Mouse (Mus musculus): ENCODE measurements around the gene Slc22a1. TPM values are rescaled to one million over a fixed set of nuclear protein-coding genes. Genes with fewer than 3 reads are reported as not detected.
A peak's percentile ranks its signal among the peaks of the same experiment; 100 is the strongest.

The Slc22a1 gene
- total and polyA plus RNA-seq, 3 experiments = 2.7 to 10.8 (median 7.9) TPM

DNA sequence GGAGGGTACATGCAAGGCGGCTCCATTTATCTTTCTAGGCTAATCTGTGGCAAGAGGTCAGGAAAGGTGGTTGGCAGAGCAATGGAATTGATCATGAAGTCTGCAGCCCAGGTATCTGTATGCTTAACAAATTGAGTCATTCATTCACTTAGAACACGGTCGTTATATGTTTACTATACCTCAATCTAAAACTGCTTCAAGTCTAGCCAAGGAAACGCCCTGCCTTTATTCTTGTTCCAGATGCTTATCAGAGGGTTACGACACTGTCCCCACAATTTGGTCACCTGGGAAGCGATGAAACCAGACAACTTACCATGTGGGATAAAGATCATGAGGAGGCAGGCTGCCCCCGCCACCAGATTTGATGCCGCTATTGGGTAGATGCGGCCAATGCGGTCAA is 16.4 kb downstream of the Slc22a1 start:
- Histone ChIP-seq H3K4me3 (no peak overlapping the region), H3K79me2 (replicated peaks; ENCODE audit: control insufficient read depth, insufficient read depth, low read length) (no peaks in the 10 kb centered on the region), H3K36me3 (ENCODE audit: control insufficient read depth, insufficient read depth, low read length) (no peaks in the 10 kb centered on the region), H3K4me1 (ENCODE audit: control insufficient read depth, insufficient read depth, low read length) (no peaks in the 10 kb centered on the region), H3K9ac (ENCODE audit: low read depth, low read length) (no peak overlapping the region), H3K27me3 (ENCODE audit: control insufficient read depth, insufficient read depth, low read length) (no peaks in the 10 kb centered on the region), H3K27ac (no peak overlapping the region)
- TF ChIP-seq CTCF (IDR thresholded peaks at IDR 0.05) (no peak), POLR2A (IDR thresholded peaks at IDR 0.05; ENCODE audit: insufficient read depth, low read depth, low read length) (no peak), EP300 (IDR thresholded peaks at IDR 0.05; ENCODE audit: insufficient read depth, low read depth, low read length) (no peak)
- intact Hi-C loops (cut with DNase I) = loop anchor here (5.0 kb wide), 1 partner anchor 97 kb away; no protein-coding TSS in a partner anchor
- no peak for DNase-seq
- WGBS = 88% methylated on average over 10 of the region's 10 CpGs

DNA sequence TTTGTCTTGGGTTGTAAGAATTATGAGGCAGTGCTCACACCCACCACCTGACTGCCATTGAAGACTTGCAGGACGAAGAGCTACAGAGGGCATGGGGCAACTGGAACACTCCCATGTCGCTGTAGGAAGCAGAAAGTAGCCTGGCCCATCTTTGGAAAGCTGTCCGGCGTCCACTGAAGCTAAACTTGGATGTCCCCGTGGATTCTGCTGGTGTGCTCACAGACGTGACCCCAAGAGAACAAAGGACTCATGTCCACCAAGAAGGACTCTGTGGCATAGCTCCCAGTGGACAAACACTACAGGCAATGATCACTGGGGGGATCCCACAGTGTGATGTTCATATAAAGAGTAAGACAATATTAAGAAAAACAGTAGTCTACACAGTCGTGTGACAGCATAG is 16.8 kb downstream of the Slc22a1 start:
- intact Hi-C loops (cut with DNase I) = loop anchor here (5.0 kb wide), 1 partner anchor 96 kb away; no protein-coding TSS in a partner anchor
- no peaks in the 10 kb centered on the region for H3K79me2 ChIP-seq (replicated peaks; ENCODE audit: control insufficient read depth, insufficient read depth, low read length)
- no peaks in the 10 kb centered on the region for H3K27me3 ChIP-seq (ENCODE audit: control insufficient read depth, insufficient read depth, low read length)
- H3K4me3 ChIP-seq = no peak overlapping the region
- H3K9ac ChIP-seq (ENCODE audit: low read depth, low read length) = no peak overlapping the region
- no peaks in the 10 kb centered on the region for H3K36me3 ChIP-seq (ENCODE audit: control insufficient read depth, insufficient read depth, low read length)
- 81% methylated on average over 7 of the region's 7 CpGs for WGBS
- TF ChIP-seq CTCF (IDR thresholded peaks at IDR 0.05) (no peak), EP300 (IDR thresholded peaks at IDR 0.05; ENCODE audit: insufficient read depth, low read depth, low read length) (no peak), POLR2A (IDR thresholded peaks at IDR 0.05; ENCODE audit: insufficient read depth, low read depth, low read length) (no peak)
- H3K4me1 ChIP-seq (ENCODE audit: control insufficient read depth, insufficient read depth, low read length) = no peaks in the 10 kb centered on the region
- no peak overlapping the region for H3K27ac ChIP-seq
- no peak for DNase-seq

DNA sequence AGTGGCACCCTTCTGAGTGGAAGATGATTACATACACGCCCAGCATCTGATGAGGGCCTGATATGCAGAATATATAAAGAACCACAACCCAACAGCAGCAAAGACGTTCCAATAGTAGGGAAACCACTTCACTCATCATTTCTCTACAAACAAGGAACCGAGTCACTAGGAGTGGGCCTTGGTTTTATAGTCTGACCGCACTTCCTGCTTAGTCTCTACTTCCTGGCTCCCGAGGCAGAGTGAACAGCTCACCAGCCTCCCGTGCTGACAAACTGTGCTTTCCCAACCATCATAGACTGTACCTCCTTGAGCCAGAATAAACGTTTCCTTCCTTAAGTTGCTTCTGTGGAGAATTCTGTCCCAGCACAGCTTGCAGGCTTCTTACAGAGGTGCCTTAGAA is 19.8 kb downstream of the Slc22a1 start:
- TF ChIP-seq POLR2A (IDR thresholded peaks at IDR 0.05; ENCODE audit: insufficient read depth, low read depth, low read length) (no peak), EP300 (IDR thresholded peaks at IDR 0.05; ENCODE audit: insufficient read depth, low read depth, low read length) (no peak), CTCF (IDR thresholded peaks at IDR 0.05) (no peak)
- no peak overlapping the region for H3K9ac ChIP-seq (ENCODE audit: low read depth, low read length)
- H3K4me1 ChIP-seq (ENCODE audit: control insufficient read depth, insufficient read depth, low read length) = peaks cover 4% of the 10 kb centered on the region
- no peaks in the 10 kb centered on the region for H3K36me3 ChIP-seq (ENCODE audit: control insufficient read depth, insufficient read depth, low read length)
- H3K27me3 ChIP-seq (ENCODE audit: control insufficient read depth, insufficient read depth, low read length) = no peaks in the 10 kb centered on the region
- intact Hi-C loops (cut with DNase I) = loop anchor here (5.0 kb wide), 1 partner anchor 94 kb away; no protein-coding TSS in a partner anchor
- H3K4me3 ChIP-seq = no peak overlapping the region
- 50% methylated on average over 7 of the region's 7 CpGs for WGBS
- no peak overlapping the region for H3K27ac ChIP-seq
- H3K79me2 ChIP-seq (replicated peaks; ENCODE audit: control insufficient read depth, insufficient read depth, low read length) = no peaks in the 10 kb centered on the region
- DNase-seq = no peak

- no peak overlapping the region for H3K4me3 ChIP-seq
- no peak for TF ChIP-seq EP300 (IDR thresholded peaks at IDR 0.05; ENCODE audit: insufficient read depth, low read depth, low read length)
- no peak for TF ChIP-seq CTCF (IDR thresholded peaks at IDR 0.05)
- no peak for TF ChIP-seq POLR2A (IDR thresholded peaks at IDR 0.05; ENCODE audit: insufficient read depth, low read depth, low read length)
- DNase-seq = no peak
- peaks cover 4% of the 10 kb centered on the region for H3K4me1 ChIP-seq (ENCODE audit: control insufficient read depth, insufficient read depth, low read length)
- H3K27me3 ChIP-seq (ENCODE audit: control insufficient read depth, insufficient read depth, low read length) = no peaks in the 10 kb centered on the region
- intact Hi-C loops (cut with DNase I) = no loop called here
- WGBS = 87% methylated on average over 3 of the region's 3 CpGs
- H3K27ac ChIP-seq = no peak overlapping the region
- no peaks in the 10 kb centered on the region for H3K79me2 ChIP-seq (replicated peaks; ENCODE audit: control insufficient read depth, insufficient read depth, low read length)
- H3K36me3 ChIP-seq (ENCODE audit: control insufficient read depth, insufficient read depth, low read length) = no peaks in the 10 kb centered on the region
- no peak overlapping the region for H3K9ac ChIP-seq (ENCODE audit: low read depth, low read length)
Measured at GRCm38 (mm10) chr17:12654061-12654460, 21.6 kb downstream of the Slc22a1 start.

DNA sequence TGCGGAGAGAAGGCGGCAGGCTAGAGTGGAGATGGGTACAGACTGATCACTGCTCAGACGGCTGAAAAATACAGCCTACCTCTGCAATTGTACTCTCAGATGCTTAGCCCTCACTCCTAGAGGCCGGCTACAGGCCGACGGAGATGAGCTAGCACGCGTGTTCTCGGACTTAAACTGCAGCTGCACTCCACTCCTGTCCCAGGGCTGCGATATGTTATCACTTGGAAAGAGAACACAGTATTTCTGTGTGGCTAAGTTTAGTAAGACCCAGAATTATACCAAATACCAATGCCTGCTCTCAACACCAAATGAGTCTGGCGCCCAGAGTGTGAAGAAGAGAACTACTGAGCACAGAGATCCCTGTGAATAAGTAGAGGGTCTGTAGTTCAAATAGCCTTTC is 23.0 kb downstream of the Slc22a1 start:
- intact Hi-C loops (cut with DNase I) = no loop called here
- Histone ChIP-seq H3K79me2 (replicated peaks; ENCODE audit: control insufficient read depth, insufficient read depth, low read length) (no peaks in the 10 kb centered on the region), H3K27me3 (ENCODE audit: control insufficient read depth, insufficient read depth, low read length) (no peaks in the 10 kb centered on the region), H3K36me3 (ENCODE audit: control insufficient read depth, insufficient read depth, low read length) (no peaks in the 10 kb centered on the region), H3K27ac (peak overlapping the region; percentile 24; the same call in 1 of the 2 replicates), H3K4me3 (no peak overlapping the region), H3K9ac (ENCODE audit: low read depth, low read length) (no peak overlapping the region), H3K4me1 (ENCODE audit: control insufficient read depth, insufficient read depth, low read length) (peaks cover 4% of the 10 kb centered on the region)
- WGBS = 74% methylated on average over 11 of the region's 11 CpGs
- TF ChIP-seq EP300 (IDR thresholded peaks at IDR 0.05; ENCODE audit: insufficient read depth, low read depth, low read length) = no peak
- TF ChIP-seq CTCF (IDR thresholded peaks at IDR 0.05) = no peak
- no peak for TF ChIP-seq POLR2A (IDR thresholded peaks at IDR 0.05; ENCODE audit: insufficient read depth, low read depth, low read length)
- DNase-seq = peak in 1 of 2 experiments; percentile 28

- no peak overlapping the region for H3K27ac ChIP-seq
- TF ChIP-seq POLR2A (IDR thresholded peaks at IDR 0.05; ENCODE audit: insufficient read depth, low read depth, low read length) (no peak), EP300 (IDR thresholded peaks at IDR 0.05; ENCODE audit: insufficient read depth, low read depth, low read length) (no peak), CTCF (IDR thresholded peaks at IDR 0.05) (no peak)
- no peaks in the 10 kb centered on the region for H3K79me2 ChIP-seq (replicated peaks; ENCODE audit: control insufficient read depth, insufficient read depth, low read length)
- no peaks in the 10 kb centered on the region for H3K4me1 ChIP-seq (ENCODE audit: control insufficient read depth, insufficient read depth, low read length)
- H3K4me3 ChIP-seq = no peak overlapping the region
- WGBS = 91% methylated on average over 5 of the region's 5 CpGs
- no peak overlapping the region for H3K9ac ChIP-seq (ENCODE audit: low read depth, low read length)
- no peaks in the 10 kb centered on the region for H3K36me3 ChIP-seq (ENCODE audit: control insufficient read depth, insufficient read depth, low read length)
- H3K27me3 ChIP-seq (ENCODE audit: control insufficient read depth, insufficient read depth, low read length) = no peaks in the 10 kb centered on the region
- intact Hi-C loops (cut with DNase I) = no loop called here
- DNase-seq = no peak
Measured at GRCm38 (mm10) chr17:12645461-12645860, 30.2 kb downstream of the Slc22a1 start.
